Mouse (Mus musculus) embryo, embryonic 11.5 days (tissue): ENCODE data around the gene Olfr203.
"Not testable (repeated sequence)": the region's sequence is repeated elsewhere in the genome, so short reads cannot be mapped to it uniquely, and the experiment has no call there.

Experiments used
- DNase-seq: peaks from one replicate; pipeline ENCODE4 v3.0.0-alpha.2; 2012; ENCODE audit warnings: low read depth, low spot score

The Olfr203 gene

DNA sequence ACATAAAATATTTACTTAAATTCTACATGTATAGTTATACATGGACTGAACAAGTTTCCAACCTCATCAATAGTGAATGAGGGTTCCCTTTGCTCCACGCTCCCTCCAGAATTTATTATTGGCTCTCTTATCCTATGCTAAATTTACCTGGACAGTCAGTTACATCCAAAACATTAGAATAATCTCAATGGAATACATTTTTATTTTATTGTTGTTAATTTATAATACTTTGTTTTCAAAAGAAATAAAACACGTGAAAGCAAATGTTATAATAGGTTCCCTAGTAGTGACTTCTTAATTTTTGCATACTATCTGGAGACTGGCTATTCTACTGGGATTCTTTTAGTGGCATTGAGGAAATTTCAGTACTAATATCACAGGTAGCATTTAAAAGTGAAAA lies at the start of gene Olfr203:
Gene Olfr203 (plus strand): TSS at position 301 of the 400 bp plus-strand sequence.
- DNase-seq, result no peak

DNA sequence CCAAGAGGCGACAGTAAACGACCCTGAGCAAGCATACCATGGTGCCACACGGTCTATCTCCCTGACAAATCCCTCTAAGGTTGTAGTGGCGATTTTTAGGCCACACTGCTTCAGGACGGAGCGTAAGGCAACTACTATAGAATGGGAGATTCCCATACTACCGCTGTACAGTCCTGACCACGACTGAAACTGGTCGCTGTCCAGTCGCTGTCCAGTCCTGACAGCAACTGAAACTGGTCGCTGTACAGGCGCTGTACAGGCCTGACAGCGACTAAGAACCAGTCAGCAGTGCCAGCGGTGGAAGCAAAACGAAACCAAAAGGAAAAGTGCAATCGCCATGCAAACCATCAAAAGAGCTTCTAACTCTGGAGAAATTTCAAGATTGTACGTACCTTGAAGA lies 49.0 kb upstream of the Olfr203 start:
- no peak for DNase-seq

DNA sequence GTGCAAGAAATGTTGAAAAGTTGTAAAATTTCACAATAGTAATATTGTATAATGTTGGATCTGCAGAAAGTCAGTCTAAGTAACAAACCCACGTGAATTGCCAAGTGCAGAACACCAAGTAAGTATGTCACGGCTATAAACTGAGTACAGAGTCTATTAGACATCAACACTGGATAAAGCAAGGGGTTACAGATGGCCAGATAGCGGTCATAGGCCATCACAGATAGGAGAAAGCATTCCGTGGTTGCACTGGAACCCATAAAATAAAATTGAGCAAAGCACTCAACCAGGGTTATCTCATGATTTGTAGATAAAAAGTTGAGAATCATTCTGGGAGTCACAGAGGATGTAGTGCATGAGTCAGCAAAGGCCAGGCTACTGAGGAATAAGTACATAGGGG lies 29.6 kb upstream of the Olfr203 start:
- not testable (repeated sequence) for DNase-seq

DNA sequence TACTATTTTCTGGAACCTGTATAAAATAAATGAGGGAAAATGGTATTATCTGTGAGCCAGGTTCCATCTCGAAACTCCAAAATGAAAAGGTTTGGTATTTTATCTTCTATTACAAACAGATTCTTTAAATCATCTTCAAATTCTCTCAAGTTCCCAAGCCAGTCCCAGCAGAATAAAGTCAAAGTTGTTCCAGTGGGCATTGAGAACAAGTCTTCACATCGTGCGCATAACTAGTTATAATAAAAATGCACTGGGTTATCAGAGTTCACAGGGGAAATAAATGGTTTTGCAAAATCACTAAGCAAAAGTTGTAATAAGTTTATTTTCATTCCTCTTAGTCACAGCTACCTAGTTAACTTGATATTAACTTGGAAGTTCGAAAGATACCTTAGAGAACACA lies 26.1 kb upstream of the Olfr203 start, which contains the start of gene Olfr201:
Gene Olfr201 (minus strand): TSS at position 101 of the 400 bp plus-strand sequence.
- not testable (repeated sequence) for DNase-seq

DNA sequence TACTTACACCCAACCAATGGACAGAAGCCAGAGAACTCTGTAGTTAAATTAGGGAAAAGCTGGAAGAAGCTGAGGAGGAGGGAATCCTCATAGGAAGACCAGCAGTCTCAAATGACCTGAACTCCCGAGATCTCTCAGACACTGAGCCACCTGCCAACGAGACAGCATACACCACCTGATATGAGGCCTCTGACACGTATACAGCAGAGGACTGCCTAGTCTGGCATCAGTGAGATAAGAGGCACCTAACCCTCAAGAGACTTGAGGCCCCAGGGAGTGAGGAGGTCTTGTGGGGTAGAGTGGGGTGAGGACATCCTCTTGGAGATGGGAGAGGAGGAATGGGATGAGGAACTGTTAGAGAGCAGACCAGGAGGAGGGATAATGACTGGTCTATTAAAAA lies 18.1 kb upstream of the Olfr203 start:
- no peak for DNase-seq

DNA sequence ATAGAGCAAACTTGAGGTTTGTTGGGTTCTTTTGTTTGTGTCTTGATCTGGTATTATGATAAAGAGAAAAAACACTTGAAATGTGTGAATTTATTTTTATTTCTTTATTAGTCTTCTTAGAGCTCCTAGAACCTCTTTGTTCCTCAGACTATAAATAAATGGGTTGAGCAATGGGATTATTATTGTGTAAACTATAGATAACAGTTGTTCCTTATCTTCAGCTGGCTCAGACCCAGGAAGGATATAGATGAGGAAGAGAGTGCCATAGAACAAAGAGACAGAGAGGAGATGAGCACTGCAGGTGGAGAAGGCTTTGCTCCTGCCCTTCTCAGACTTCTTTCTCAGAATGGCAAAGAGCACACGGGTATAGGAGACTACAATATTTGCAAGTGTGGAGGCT lies 15.2 kb upstream of the Olfr203 start:
- no peak for DNase-seq

DNA sequence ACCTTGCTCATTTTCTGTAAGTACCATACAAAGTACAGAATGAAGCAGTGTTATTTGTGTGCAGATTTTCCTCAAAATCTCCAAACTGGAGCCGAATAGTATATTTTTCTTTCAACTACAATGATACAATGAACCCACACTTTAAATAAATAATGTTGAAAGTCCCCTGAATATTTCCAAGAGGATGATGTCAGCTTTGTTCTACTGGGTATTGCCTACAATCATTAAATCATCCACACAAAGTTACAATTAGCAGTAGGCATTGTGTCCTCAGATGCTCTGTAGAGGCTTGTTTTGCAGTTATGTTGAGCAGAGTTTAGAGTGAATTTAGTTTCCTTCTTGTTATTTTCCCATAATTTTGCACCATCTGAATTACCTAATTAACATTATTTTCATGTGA lies 12.0 kb upstream of the Olfr203 start, which contains the start of gene Olfr202:
Gene Olfr202 (minus strand): TSS at position 101 of the 400 bp plus-strand sequence.
- DNase-seq, result no peak

DNA sequence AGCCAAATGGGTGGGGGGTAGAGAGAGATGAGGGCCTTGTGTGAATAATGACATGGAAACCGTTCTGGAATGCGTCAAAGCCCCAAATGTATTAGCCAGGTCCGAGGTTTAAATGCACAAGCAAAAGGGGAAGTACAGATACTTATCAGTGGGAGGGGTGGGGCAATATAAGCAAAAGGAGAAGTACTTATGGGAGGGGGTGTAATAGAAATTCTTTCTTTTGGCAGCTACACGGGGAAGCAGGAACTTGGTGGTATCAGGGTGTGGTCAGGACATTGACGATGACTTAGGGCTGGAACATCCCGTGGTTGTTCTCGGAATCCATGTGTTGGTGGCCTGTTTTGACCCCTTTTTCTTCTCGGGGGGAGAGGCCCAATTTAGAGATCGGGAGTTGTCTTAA lies 11.1 kb upstream of the Olfr203 start:
- not testable (repeated sequence) for DNase-seq

DNA sequence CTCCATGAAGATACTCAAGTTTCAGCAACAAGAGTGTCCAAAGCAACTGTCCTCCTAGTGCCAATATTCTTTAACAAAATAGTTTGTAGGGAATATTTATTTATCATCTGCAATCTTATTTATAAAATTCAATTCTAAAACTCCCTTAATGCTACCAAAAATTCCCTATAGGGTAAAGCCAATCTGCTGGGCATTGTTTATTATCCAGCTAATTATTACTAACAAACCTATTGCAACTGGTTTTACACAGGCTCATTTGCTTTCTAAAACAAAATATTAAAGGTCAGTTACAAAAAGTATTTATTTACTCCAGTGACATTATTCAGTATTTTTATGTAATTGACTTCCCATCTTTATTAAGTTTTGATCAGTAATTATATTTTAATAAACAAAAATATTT lies 19.5 kb downstream of the Olfr203 start, which contains the start of gene Olfr204:
Gene Olfr204 (minus strand): TSS at position 101 of the 400 bp plus-strand sequence.
- no peak for DNase-seq

DNA sequence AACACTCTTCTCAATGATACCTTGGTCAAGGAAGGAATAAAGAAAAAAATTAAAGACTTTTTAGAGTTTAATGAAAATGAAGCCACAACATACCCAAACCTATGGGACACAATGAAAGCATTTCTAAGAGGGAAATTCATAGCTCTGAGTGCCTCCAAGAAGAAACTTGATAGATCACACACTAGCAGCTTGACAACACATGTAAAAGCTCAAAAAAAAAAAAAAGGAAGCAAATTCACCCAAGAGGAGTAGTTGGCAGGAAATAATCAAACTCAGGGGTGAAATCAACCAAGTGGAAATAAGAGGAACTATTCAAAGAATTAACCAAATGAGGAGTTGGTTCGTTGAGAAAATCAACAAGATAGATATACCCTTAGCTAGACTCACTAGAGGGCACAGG lies 24.6 kb downstream of the Olfr203 start:
- DNase-seq, result not testable (repeated sequence)

DNA sequence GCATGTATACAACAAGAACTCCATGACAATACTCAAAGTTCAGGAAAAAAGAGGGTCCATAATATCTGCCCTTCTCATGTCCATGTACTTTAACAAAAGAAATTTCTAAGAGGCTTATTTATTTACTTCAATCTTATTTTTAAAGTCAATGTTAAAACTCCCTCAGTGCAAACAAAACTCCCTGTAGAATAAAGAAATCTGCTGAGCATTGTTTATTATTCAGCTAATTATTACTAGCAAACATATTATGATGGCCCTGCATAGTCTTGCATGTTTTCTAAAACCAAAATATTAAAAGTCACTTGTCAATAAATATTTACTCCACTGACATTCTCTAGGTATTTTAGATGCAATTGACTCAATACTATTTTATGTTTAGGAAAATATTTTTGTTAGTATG lies 32.4 kb downstream of the Olfr203 start, which contains the start of gene Olfr205:
Gene Olfr205 (minus strand): TSS at position 101 of the 400 bp plus-strand sequence.
- DNase-seq, result no peak

DNA sequence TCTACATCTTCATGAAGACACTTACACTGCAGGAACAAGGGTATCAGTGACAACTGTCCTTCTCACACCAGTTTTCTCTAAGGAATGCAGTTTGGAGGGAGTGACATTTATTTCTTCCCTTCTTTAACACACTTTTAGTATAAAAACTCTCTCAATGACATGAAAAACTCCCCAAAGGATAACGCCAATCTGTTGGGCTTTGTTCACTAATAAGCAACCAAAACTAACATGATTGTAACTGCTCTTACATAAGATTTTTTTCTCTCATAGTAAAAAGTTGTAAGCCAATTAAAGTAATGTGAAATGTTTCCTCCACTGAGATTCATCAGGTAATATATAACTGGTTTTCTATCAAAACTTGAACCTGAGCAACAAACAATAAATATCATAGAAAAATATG lies 50.5 kb downstream of the Olfr203 start, which contains the start of gene Olfr206:
Gene Olfr206 (minus strand): TSS at position 101 of the 400 bp plus-strand sequence.
- no peak for DNase-seq
